Mouse (Mus musculus) heart, adult 2 months (tissue): ENCODE data around the gene Mapk12.

ENCODE experiments used
- CTCF ChIP-seq: fragments of 200-600 bp; IDR thresholded peaks from 2 replicates; pipeline ENCODE4 v1.8.1; 2022; ENCODE audit warnings: antibody characterized with exemption, mild to moderate bottlenecking, moderate library complexity
- POLR2A ChIP-seq: fragments of 200-500 bp; IDR thresholded peaks from 2 replicates; pipeline ENCODE4 v1.6.1; 2011; ENCODE audit warnings: mild to moderate bottlenecking, low read depth, low read length, control low read depth; ENCODE audit not compliant: insufficient read depth

GRCm38 (mm10) chr15:89182842-89183241 is 42.3 kb upstream of the Mapk12 start:
- TF ChIP-seq CTCF (no peak), POLR2A (no peak)
